Mouse (Mus musculus) erythroblast, adult 5-6 weeks (primary cell): ENCODE data around the gene Parvb. TPM values are rescaled to one million over a fixed set of nuclear protein-coding genes. Genes with fewer than 3 reads are reported as not detected.

ENCODE experiments used
- ATAC-seq: replicated peaks from 2 replicates; pipeline ENCODE4 v1.8.0; 2016; ENCODE audit warnings: moderate number of reproducible peaks, mild to moderate bottlenecking, moderate TSS enrichment, inconsistent platforms; ENCODE audit not compliant: poor library complexity, low FRiP score, severe bottlenecking
- total RNA-seq, 2 experiments: library from RNA; stranded (forward) in 1 of 2; stranded (reverse) in 1 of 2; fragments of 150-400 nt in 1 of 2; fragments of 200-764, 138-1000 nt in 1 of 2; gene quantifications; 2 replicates each; pipeline versions ENCODE4 v1.2.3 to v1.2.4; 2015 to 2017; ENCODE audit warnings: low replicate concordance in 2 of 2

The Parvb gene
- total RNA-seq, 2 experiments from 2014 or later, result 15.3 to 23.6 TPM

DNA sequence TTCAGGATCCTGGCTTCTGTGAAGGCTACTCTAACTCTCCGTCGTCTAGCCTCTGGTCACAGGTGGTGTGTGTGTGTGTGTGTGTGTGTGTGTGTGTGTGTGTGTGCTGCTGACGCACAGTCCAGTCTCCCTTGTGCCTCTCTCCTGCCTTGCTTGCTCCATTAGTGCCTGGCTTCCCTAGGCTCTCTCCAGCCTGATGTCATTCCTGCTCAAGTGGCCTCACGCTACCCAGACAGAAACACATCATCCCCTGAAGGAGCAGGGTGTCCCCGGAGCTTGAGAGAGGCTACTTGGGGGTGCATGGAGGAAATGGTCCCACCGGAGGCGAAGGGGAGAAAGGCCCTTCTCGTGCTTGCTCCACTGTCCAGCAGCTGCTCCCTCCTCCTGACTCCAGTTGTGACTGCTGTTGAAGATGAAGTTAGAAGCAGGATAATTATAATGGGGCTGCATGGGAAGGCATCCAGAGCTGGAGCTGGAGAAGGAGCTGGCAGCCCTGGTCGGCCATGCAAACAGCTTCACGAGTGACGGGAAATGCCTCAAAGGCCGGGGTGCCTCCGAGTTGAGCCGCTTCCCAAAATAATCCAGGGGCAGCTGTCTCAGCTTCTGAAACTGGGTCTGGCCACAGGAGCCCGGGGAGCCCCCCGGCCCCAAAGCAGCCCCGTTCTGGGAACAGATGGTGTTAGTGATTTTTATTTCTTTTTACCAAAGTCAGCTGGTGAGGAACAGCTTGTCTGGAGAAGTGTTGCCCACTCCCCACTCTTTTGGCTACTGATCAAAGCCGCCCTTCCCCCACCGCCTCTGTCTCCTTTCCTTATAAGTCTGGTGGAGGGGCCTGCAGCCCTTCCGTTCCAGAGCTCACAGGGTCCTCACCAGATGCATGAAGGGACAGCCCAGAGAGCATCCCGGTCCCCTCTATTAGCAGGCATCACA, 120.3 kb downstream of the Parvb start:
- no peak for ATAC-seq

GRCm38 (mm10) chr15:84355081-84355480, 123.2 kb downstream of the Parvb start:
- ATAC-seq, result no peak

DNA sequence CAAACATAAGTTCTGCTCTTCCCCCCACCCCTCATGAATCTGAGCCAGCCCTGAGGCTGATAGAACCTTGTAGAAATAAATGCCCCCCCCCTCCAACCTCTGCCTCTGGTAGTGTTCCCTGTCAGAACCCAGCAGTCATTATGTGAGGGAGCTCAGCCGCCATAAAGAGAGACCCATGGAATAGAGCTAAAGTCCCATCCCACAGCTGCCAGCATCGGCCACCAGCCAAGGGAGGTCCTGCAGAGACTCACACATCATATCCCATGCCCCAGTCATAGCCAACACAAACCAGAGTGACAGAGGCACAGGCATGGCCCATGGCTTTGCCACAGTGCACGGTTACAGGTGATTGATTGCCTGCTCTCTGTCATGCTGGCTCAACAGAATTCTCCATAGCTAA, 132.9 kb downstream of the Parvb start:
- ATAC-seq, result no peak

Other genes starting within 250 kb of the Parvb start
- gene Efcab6, start 166.7 kb upstream of the Parvb start, total RNA-seq (2015; ENCODE audit: low replicate concordance), result not detected in 2 replicates
- not detected in 2 replicates for gene Efcab6, start 166.7 kb upstream of the Parvb start, total RNA-seq (2017; ENCODE audit: low replicate concordance)
- not detected in 2 replicates for gene Sult4a1, start 126.3 kb upstream of the Parvb start, total RNA-seq (2015; ENCODE audit: low replicate concordance)
- not detected in 2 replicates for gene Sult4a1, start 126.3 kb upstream of the Parvb start, total RNA-seq (2017; ENCODE audit: low replicate concordance)
- not detected in 2 replicates for gene Pnpla5, start 108.9 kb upstream of the Parvb start, total RNA-seq (2015; ENCODE audit: low replicate concordance)
- gene Pnpla5, start 108.9 kb upstream of the Parvb start, total RNA-seq (2017; ENCODE audit: low replicate concordance), result not detected in 2 replicates
- gene Pnpla3, start 64.2 kb upstream of the Parvb start, total RNA-seq (2015; ENCODE audit: low replicate concordance), result not detected in 2 replicates
- gene Pnpla3, start 64.2 kb upstream of the Parvb start, total RNA-seq (2017; ENCODE audit: low replicate concordance), result not detected in 2 replicates
- gene Samm50, start 39.8 kb upstream of the Parvb start, total RNA-seq (2015; ENCODE audit: low replicate concordance), result 9.6 and 13.2 TPM in 2 replicates
- 7.0 and 18.7 TPM in 2 replicates for gene Samm50, start 39.8 kb upstream of the Parvb start, total RNA-seq (2017; ENCODE audit: low replicate concordance)
- 19.0 and 34.7 TPM in 2 replicates for gene Parvg, start 92.0 kb downstream of the Parvb start, total RNA-seq (2015; ENCODE audit: low replicate concordance)
- 31.6 and 48.8 TPM in 2 replicates for gene Parvg, start 92.0 kb downstream of the Parvb start, total RNA-seq (2017; ENCODE audit: low replicate concordance)
- not detected in 2 replicates for gene Shisal1, start 215.1 kb downstream of the Parvb start, total RNA-seq (2015; ENCODE audit: low replicate concordance)
- not detected in 2 replicates for gene Shisal1, start 215.1 kb downstream of the Parvb start, total RNA-seq (2017; ENCODE audit: low replicate concordance)